Mouse (Mus musculus) forebrain, embryonic 15.5 days (tissue): Measurements from ENCODE around the gene Iqschfp. TPM values are rescaled to one million over a fixed set of nuclear protein-coding genes. Genes with fewer than 3 reads are reported as not detected.
A peak's percentile ranks its signal among the peaks of the same experiment; 100 is the strongest.

ENCODE experiments used
- ATAC-seq: fragments of 200-750 bp; cut with Nextera tagmentation; replicated peaks from 2 replicates; pipeline ENCODE4 v1.8.0; 2017; ENCODE audit warnings: mild to moderate bottlenecking, moderate TSS enrichment, moderate library complexity
- H3K27ac ChIP-seq: fragments of 300-500 bp; sonication (generic); replicated peaks from 2 replicates; pipeline ENCODE4 v1.5.1; 2015; ENCODE audit warnings: mild to moderate bottlenecking, inconsistent platforms
- H3K27me3 ChIP-seq: fragments of 300-500 bp; sonication (generic); 2 replicates; pipeline ENCODE4 v1.6.1; 2015; ENCODE audit warnings: inconsistent platforms
- H3K36me3 ChIP-seq: fragments of 300-500 bp; sonication (generic); 2 replicates; pipeline ENCODE4 v1.6.1; 2015; ENCODE audit warnings: mild to moderate bottlenecking, inconsistent platforms
- H3K4me1 ChIP-seq: fragments of 300-500 bp; sonication (generic); 2 replicates; pipeline ENCODE4 v1.6.1; 2015; ENCODE audit warnings: inconsistent platforms
- H3K4me2 ChIP-seq: fragments of 300-500 bp; sonication (generic); replicated peaks from 2 replicates; pipeline ENCODE4 v1.6.1; 2015; ENCODE audit warnings: mild to moderate bottlenecking, inconsistent platforms
- H3K4me3 ChIP-seq: fragments of 300-500 bp; sonication (generic); 2 replicates; pipeline ENCODE4 v1.5.1; 2015; ENCODE audit warnings: mild to moderate bottlenecking, inconsistent platforms
- H3K9ac ChIP-seq: fragments of 300-500 bp; sonication (generic); replicated peaks from 2 replicates; pipeline ENCODE4 v1.6.1; 2015; ENCODE audit warnings: mild to moderate bottlenecking, inconsistent platforms
- H3K9me3 ChIP-seq: fragments of 300-500 bp; sonication (generic); 2 replicates; pipeline ENCODE4 v1.6.1; 2016; ENCODE audit warnings: inconsistent platforms
- WGBS: fragments of 180-500 bp; shearing (Covaris S2); methylation state at CpG from one replicate; pipeline ENCODE4 v1.1.7; 2015; ENCODE audit warnings: mixed read lengths; 5-methylcytosine and 5-hydroxymethylcytosine counted together
- polyA plus RNA-seq: library from polyadenylated mRNA; unstranded; fragments of >200 nt; fragmentation: Nextera tagmentation; extraction: Ambion mirVana; gene quantifications from 2 replicates; pipeline ENCODE4 v1.2.1, GENCODE M21; 2015

The Iqschfp gene
- polyA plus RNA-seq, 1 experiment from 2014 or later = 3.3 TPM

DNA sequence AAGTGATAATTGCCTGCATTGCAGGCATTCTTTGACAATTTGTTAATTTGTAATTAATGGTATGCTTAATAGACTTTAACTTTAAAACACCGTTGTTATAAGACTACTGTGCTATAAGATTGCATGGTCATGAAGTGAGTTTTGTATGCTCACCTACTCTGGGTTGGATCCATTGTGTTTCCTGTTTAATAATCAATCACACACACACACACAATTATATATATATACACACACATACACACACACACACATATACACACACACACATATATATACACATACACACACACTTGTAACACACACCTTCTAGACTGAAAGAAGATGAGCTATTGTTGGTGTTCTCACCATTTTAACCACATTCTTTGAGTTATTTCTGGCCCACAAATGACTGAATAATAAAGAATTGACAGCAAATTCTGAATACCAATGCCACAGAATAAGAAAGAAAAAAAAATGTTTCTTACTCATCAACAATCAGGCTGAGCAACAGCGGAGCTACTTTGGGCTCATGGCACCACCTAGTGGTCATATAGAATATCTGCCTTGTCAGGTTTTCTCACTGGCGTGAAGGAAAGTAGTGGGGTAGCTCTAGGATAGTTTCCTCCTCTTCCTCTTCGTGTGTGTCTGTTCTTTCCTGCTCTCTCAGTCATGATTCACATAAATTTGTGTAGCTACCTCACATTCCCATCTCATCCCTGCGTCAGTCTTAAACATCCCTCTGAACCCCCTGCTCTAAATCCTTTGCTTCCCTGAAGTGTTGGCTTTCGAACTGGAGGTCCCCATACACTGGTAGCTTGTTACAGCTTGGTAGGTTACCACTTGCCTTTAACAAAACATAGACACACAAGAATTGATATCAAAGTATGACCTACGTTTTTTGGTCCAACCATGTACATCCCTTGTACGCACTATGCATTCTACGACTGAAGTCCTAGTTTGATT is 153.7 kb downstream of the Iqschfp start:
- Histone ChIP-seq H3K4me3 (no peak overlapping the region), H3K36me3 (no peaks in the 10 kb centered on the region), H3K9ac (no peak overlapping the region), H3K9me3 (no peaks in the 10 kb centered on the region), H3K4me2 (no peak overlapping the region), H3K27ac (no peak overlapping the region), H3K27me3 (no peaks in the 10 kb centered on the region), H3K4me1 (no peaks in the 10 kb centered on the region; the same call in 1 of the 2 replicates)
- peak; percentile 79 for ATAC-seq
- 51% methylated on average over 9 of the region's 9 CpGs for WGBS

DNA sequence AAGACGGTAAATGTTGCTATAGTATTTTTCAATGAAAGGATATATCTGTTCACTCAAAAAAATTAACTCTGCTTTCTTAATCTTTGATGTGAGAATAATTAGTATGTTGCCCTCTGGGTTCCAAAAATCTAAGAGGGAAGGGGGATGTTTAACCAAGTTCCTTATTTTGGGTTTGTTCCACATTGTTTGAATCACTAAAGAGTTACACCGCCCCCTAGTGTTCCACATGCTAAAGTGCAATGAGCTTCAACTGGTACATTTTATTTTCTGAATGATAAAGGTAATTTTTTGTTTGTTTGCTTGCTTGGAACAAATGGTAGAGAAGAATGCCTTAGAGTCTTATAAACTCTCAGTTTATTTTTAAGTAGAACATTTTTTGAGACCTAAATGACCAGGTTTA is 161.5 kb downstream of the Iqschfp start:
- no peak overlapping the region for H3K4me3 ChIP-seq
- H3K27me3 ChIP-seq = no peaks in the 10 kb centered on the region
- no peak overlapping the region for H3K27ac ChIP-seq
- H3K9me3 ChIP-seq = no peaks in the 10 kb centered on the region
- no peak for ATAC-seq
- WGBS = 48% methylated on average over 2 of the region's 2 CpGs
- H3K36me3 ChIP-seq = no peaks in the 10 kb centered on the region
- H3K9ac ChIP-seq = no peak overlapping the region
- no peak overlapping the region for H3K4me2 ChIP-seq
- H3K4me1 ChIP-seq = peaks cover 8% of the 10 kb centered on the region; the same call in 1 of the 2 replicates

DNA sequence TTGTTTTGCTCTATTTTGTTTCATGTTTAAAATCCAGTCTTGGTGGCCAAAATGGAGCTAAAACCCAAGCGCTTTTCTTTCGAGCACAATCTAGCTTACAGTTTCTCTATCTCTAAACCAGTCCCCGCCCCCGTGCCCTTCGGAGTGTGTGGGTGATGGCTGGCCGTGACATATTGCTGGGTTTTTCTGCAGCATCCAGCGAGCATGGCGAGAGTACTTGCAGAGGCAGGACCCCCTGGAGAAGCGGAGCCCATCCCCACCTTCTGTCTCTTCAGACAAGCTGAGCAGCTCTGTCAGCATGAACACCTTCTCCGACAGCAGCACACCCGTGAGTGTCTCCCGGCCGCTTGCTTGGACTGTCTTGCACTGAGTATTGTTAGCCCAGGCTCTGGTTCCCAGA is 163.0 kb downstream of the Iqschfp start:
- no peak overlapping the region for H3K27ac ChIP-seq
- no peak overlapping the region for H3K4me3 ChIP-seq
- no peak for ATAC-seq
- no peak overlapping the region for H3K4me2 ChIP-seq
- no peaks in the 10 kb centered on the region for H3K27me3 ChIP-seq
- no peaks in the 10 kb centered on the region for H3K9me3 ChIP-seq
- 66% methylated on average over 13 of the region's 13 CpGs for WGBS
- H3K9ac ChIP-seq = no peak overlapping the region
- H3K36me3 ChIP-seq = no peaks in the 10 kb centered on the region
- peaks cover 8% of the 10 kb centered on the region; the same call in 1 of the 2 replicates for H3K4me1 ChIP-seq

DNA sequence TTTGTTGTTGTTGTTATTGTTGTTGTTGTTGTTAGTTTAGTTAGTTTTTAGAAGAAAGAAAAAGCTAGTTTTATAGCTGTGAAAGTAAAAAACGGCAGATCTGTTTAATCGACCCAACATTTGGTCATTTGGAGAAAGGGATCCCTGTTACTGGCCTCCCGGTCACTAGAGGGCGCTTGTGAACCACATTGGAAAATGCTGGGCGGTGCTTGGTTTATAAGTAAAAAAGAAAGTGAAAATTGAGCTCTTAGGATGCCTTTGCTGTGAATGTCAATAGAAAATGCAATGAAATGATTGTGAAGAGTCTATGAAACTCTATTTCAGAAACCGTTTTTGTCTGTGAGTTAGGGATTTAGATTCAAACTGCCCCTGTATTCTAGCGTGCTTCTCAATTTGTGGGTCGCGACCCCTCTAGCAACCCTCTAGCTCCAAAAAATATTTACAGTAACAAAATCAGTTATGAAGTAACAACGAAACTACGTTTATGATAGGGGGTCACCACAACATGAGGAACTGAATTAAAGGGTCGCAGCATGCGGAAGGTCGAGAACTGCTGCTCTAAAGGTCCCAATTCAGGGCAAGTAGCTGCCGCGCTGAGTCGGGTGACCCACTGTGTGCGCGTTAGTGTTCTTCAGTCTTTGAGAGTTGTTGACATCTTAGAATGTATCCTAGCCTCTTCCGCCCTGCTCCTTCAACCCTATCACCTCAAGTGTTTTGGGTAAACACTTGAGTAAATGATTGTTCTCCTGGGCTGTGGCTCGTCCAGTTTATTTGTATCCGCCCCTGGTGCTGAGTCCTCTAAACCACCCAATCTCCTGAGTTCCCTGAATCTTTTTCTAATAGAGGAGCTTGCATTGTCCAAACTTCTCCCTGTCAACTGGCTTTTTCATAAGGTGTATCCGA is 164.6 kb downstream of the Iqschfp start:
- Histone ChIP-seq H3K4me3 (peak overlapping the region; percentile 14), H3K36me3 (no peaks in the 10 kb centered on the region), H3K9ac (no peak overlapping the region), H3K9me3 (no peaks in the 10 kb centered on the region), H3K4me1 (peaks cover 8% of the 10 kb centered on the region; the same call in 1 of the 2 replicates), H3K4me2 (peak overlapping the region; percentile 23; the same call in 1 of the 2 replicates), H3K27me3 (no peaks in the 10 kb centered on the region), H3K27ac (no peak overlapping the region)
- 58% methylated on average over 23 of the region's 23 CpGs for WGBS
- ATAC-seq = no peak; the same call in 1 of the 2 replicates

DNA sequence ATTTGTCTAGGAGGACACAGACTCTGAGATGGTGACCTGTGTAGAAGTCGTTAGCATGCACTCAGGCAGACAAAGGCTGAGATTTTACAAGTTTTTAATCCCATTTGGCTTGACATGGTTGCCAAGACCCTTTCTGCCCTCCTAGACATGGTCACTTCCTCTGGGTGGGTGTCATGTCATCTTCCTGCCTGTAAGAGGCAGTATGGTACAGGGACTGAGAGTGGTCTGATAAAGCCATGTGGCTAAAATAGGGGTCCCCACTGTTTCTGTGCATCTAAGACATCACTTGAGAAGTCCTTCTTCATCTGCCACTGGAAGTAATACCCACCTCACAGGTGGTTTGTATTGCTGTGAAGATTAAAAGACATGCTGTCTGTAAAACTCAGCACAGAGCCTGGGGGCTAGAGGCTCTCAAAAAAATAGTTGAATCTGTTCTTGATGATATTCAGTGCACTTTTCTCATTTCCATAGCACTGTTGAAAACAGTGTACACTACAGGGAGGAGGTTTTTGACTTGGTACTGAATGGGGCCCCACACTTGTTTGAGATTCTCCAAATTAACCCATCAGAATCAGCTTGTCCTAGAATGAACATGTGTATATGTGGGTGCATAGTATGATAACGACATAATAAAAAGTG is 167.2 kb downstream of the Iqschfp start:
- H3K9ac ChIP-seq = no peak overlapping the region
- no peak overlapping the region for H3K4me2 ChIP-seq
- peaks cover 5% of the 10 kb centered on the region; the same call in 1 of the 2 replicates for H3K27me3 ChIP-seq
- peak; percentile 53 for ATAC-seq
- H3K4me1 ChIP-seq = peaks cover 8% of the 10 kb centered on the region; the same call in 1 of the 2 replicates
- no peaks in the 10 kb centered on the region for H3K9me3 ChIP-seq
- no peak overlapping the region for H3K4me3 ChIP-seq
- no peak overlapping the region for H3K27ac ChIP-seq
- 34% methylated on average over 2 of the region's 2 CpGs for WGBS
- H3K36me3 ChIP-seq = no peaks in the 10 kb centered on the region

DNA sequence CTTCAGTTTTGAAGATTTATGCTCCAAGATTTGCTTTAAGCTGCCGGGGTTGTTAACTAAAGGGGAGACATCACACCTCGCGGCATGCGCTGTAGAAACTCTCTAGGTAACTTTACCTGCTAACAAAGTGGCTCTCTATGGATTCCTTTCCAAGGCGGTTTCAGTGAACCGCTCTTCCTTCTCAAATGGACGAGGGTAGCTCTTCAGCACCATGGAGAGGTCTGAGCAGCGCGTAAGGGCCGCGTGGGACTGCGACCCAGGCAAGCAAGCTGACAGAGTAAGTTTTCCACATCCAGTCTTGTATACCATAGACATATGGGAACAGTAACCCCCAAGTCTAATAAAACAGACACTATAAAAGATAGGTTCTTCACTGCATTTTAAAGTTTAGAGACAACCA is 172.7 kb downstream of the Iqschfp start, which contains the start of gene Schip1:
Gene Schip1, plus strand, starts transcription at position 72 of the 400 bp plus-strand sequence.
- H3K9ac ChIP-seq = no peak within 1 kb of the TSS
- WGBS = 41% methylated on average over 12 of the region's 12 CpGs
- H3K4me2 ChIP-seq = no peak within 1 kb of the TSS
- ATAC-seq = no peak
- peaks cover 10% of the 10 kb centered on the region; the same call in 1 of the 2 replicates for H3K27me3 ChIP-seq
- H3K36me3 ChIP-seq = no peaks in the 10 kb centered on the region
- no peak within 1 kb of the TSS for H3K4me3 ChIP-seq
- no peak within 1 kb of the TSS for H3K27ac ChIP-seq
- no peaks in the 10 kb centered on the region for H3K9me3 ChIP-seq
- H3K4me1 ChIP-seq = peaks cover 10% of the 10 kb centered on the region; the same call in 1 of the 2 replicates

DNA sequence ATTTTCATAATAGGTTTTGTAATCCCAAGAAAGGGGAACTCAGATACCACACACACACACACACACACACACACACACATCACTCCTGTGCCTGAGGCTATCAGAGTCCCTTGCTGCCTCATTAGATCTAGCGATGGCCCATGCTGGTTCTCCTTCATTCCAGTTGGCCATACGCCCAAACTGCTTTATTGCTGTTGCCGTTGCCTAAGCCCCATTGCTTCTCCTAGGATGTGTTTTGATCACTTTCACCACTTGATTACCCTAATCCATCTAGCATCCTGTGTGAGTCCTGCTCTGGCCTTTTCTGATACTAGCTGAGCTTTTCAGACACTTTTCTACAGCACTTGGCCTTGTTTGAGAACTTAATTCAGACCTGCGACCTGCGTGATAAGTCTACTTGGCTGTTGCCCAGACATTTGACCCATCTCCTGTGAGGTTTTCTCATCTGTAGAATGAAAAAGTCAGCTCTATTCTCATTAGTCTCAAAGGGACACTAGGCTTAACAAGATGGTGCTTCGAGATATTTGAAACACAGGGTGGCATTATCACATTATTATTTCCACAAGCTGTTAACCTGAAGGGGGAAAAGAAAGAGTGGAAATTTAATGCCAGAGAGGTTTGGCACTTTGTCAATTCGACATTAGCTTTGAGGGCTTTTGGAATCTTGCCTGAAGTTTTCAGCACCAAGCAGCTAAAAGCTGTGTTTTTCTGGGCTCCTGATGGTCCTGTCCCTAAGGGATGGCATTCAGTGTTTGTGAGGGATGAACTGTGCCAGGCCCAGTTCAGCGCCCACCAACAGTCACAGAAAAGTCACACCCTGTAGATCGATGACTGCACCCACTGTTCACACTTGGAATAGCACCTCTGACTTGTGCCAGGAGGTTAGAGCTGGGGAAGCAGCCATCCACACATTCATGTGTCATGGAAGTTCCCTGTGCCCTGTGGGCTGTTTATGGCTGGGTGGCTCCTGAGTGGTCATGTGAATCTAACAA is 179.7 kb downstream of the Iqschfp start:
- H3K36me3 ChIP-seq = no peaks in the 10 kb centered on the region
- 23% methylated on average over 9 of the region's 9 CpGs for WGBS
- H3K27me3 ChIP-seq = 0 out of 2 replicates have a peak, but pooled peaks cover 6% of the 10 kb centered on the region
- no peak overlapping the region for H3K4me2 ChIP-seq
- no peaks in the 10 kb centered on the region for H3K9me3 ChIP-seq
- ATAC-seq = peak; percentile 94
- H3K9ac ChIP-seq = no peak overlapping the region
- peaks cover 27% of the 10 kb centered on the region for H3K4me1 ChIP-seq
- H3K4me3 ChIP-seq = no peak overlapping the region
- H3K27ac ChIP-seq = peak overlapping the region; percentile 73

DNA sequence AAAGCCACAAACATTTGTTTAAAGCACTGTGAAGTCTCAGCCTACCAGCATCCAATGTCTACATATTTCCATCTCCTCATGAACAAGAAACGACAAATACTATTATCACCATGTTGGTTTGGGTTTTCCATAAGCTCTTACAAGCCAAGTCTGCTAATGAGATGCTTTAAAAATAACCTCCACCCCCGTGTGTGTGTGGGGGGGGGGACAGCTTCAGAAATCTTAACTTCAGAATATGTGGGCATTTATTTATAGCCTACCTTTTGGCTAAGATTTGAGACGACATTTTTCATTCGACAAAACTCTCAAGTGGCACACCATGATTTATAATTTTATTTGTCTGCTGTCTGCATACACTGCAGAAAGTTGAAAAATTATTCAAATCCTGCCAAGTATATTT is 185.4 kb downstream of the Iqschfp start:
- Histone ChIP-seq H3K27ac (no peak overlapping the region), H3K4me1 (peaks cover 5% of the 10 kb centered on the region), H3K9me3 (no peaks in the 10 kb centered on the region), H3K4me2 (no peak overlapping the region), H3K27me3 (0 out of 2 replicates have a peak, but pooled peaks cover 3% of the 10 kb centered on the region), H3K9ac (no peak overlapping the region), H3K4me3 (no peak overlapping the region), H3K36me3 (no peaks in the 10 kb centered on the region)
- WGBS = 80% methylated on average over 4 of the region's 4 CpGs
- no peak for ATAC-seq

DNA sequence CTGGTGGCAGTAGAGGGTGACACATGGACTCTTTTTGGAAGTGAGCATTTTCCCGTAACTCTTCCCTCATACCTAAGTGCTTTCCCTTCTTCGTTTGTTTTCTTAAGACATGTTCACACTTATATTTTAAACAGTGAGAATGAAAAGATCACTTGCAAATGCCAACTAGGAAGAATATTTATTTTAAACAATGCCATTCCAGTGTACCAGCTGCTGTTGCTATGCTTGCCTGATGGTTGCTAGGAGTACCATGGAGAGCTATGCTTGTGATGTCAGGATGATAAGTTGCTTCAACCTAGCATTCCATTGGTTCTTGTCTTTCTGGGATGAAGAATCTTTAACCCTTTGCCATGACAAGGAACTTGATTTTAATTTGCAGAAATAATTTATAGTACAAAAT is 193.0 kb downstream of the Iqschfp start:
- H3K9me3 ChIP-seq = no peaks in the 10 kb centered on the region
- no peaks in the 10 kb centered on the region for H3K27me3 ChIP-seq
- WGBS = 80% methylated on average over 2 of the region's 2 CpGs
- no peak for ATAC-seq
- no peak overlapping the region for H3K4me3 ChIP-seq
- no peak overlapping the region for H3K9ac ChIP-seq
- H3K27ac ChIP-seq = no peak overlapping the region
- no peak overlapping the region for H3K4me2 ChIP-seq
- no peaks in the 10 kb centered on the region for H3K4me1 ChIP-seq
- H3K36me3 ChIP-seq = no peaks in the 10 kb centered on the region

DNA sequence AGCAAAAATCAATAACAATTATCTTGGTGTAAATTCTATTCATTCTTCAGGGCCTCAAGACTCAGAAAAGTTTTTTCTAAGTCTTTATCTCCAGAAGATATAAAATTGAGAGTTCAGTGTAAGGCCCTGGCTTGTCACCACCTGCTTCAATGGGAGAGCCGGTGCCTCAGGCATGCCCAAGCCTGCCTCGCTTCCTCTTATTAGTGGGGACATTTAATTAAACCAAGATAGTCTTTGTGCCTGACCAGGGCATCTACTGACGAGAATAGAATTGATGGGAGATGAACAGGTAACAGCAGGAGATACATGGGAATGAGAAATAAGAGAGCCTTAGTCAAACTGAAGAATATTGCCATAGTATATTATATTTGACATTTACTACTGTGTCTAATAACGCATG is 200.1 kb downstream of the Iqschfp start:
- H3K4me3 ChIP-seq = no peak overlapping the region
- ATAC-seq = no peak
- no peaks in the 10 kb centered on the region for H3K36me3 ChIP-seq
- H3K9ac ChIP-seq = no peak overlapping the region
- H3K27ac ChIP-seq = no peak overlapping the region
- no peak overlapping the region for H3K4me2 ChIP-seq
- no peaks in the 10 kb centered on the region for H3K9me3 ChIP-seq
- H3K4me1 ChIP-seq = peaks cover 4% of the 10 kb centered on the region; the same call in 1 of the 2 replicates
- H3K27me3 ChIP-seq = no peaks in the 10 kb centered on the region
- WGBS = 65% methylated on average over 4 of the region's 4 CpGs
